Comparison of ENCODE assay signal across 31 mouse cellular contexts in the genomic region with DNA sequence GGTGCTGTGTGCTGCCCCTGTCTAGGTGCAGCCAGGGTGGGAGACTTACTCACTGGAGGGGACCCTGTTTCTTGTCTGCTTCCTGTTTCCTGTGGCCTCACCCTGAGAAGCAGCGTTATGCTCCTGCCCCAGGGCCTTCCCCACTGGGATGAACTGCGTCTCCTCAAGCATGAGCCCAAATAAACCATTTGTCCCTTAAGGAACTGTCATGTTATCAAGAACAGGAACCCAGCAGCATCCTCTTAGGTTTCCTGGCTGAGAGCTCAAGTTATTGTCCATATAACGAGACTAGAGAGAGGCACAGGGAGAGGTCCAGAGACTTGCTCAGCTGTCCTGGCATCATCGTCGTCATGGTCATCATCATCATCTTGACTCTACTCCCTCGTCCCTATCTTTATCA. TPM values are rescaled to one million over a fixed set of nuclear protein-coding genes. Genes with fewer than 3 reads are reported as not detected.
DNase-seq lines count a peak whose midpoint lies in the region; ATAC-seq and TF ChIP-seq lines count a peak whose summit lies in the region.
"Had no signal": no experiment of that assay in that cellular context is flagged by ENCODE, and none has a peak within 500 bp of the region (broad histone marks: within the 10 kb centered on the region; RNA-seq: fewer than 3 reads in every experiment).

No protein-coding gene starts in this region.

- intact Hi-C loops in heart, postnatal 14 days (cut with DNase I), result no loop called here

- no peak for DNase-seq in heart, postnatal 14 days
- no peak for DNase-seq in liver, postnatal 0 days
- no peak for DNase-seq in cerebellum, adult 8-10 months
- DNase-seq: B cell, adult 2 months; cerebellum, adult 11 months; cerebellum, postnatal 10 days; forebrain, postnatal 0 days; gastrocnemius, postnatal 25 days; kidney, adult 18-20 months; kidney, postnatal 14 days; lung, adult 18-20 months; lung, postnatal 10 days; midbrain, embryonic 14.5 days; retina, postnatal 1 day; right cerebral cortex, postnatal 25 days; spleen, adult 18-20 months; thymus, postnatal 25 days had no signal

- H3K27me3 ChIP-seq in heart, embryonic 13.5 days (replicated peaks), result no peaks in the 10 kb centered on the region
- H3K27me3 ChIP-seq in megakaryocyte, embryonic 14.5 days (replicated peaks), result no peaks in the 10 kb centered on the region
- H3K27me3 ChIP-seq in liver, embryonic 12.5 days (replicated peaks), result no peaks in the 10 kb centered on the region
- no peaks in the 10 kb centered on the region for H3K27me3 ChIP-seq in liver, postnatal 0 days (ENCODE audit: insufficient read depth, low read length)
- H3K27me3 ChIP-seq: CH12.LX; heart, embryonic 15.5 days; hindbrain, embryonic 13.5 days; limb, embryonic 12.5 days; neural tube, embryonic 13.5 days; Patski had no signal

- peaks cover 37% of the 10 kb centered on the region for H3K4me1 ChIP-seq in heart, embryonic 13.5 days
- H3K4me1 ChIP-seq in megakaryocyte, embryonic 14.5 days, result peaks cover 45% of the 10 kb centered on the region
- peaks cover 84% of the 10 kb centered on the region for H3K4me1 ChIP-seq in liver, embryonic 12.5 days
- peaks cover 22% of the 10 kb centered on the region for H3K4me1 ChIP-seq in liver, postnatal 0 days (ENCODE audit: insufficient read depth)
- H3K4me1 ChIP-seq: neural tube, embryonic 13.5 days had no signal

- no peaks in the 10 kb centered on the region for H3K9me3 ChIP-seq in heart, embryonic 13.5 days
- no peaks in the 10 kb centered on the region for H3K9me3 ChIP-seq in megakaryocyte, embryonic 14.5 days
- no peaks in the 10 kb centered on the region for H3K9me3 ChIP-seq in liver, embryonic 12.5 days (replicated peaks)
- H3K9me3 ChIP-seq in liver, postnatal 0 days (ENCODE audit: low read length), result no peaks in the 10 kb centered on the region
- H3K9me3 ChIP-seq: forebrain, embryonic 10.5 days; G1E; heart, embryonic 15.5 days; hindbrain, embryonic 13.5 days; limb, embryonic 12.5 days; neural tube, embryonic 13.5 days had no signal

- ATAC-seq in heart, embryonic 13.5 days (ENCODE audit: extremely low read depth, insufficient number of reproducible peaks, low FRiP score, low TSS enrichment), result no peak
- ATAC-seq in megakaryocyte, adult 5-6 weeks (ENCODE audit: poor library complexity, severe bottlenecking), result no peak
- ATAC-seq in liver, embryonic 12.5 days, result no peak
- ATAC-seq in liver, postnatal 0 days, result 0 out of 2 replicates have a peak, but pooled peaks have one; percentile 9
- ATAC-seq: forebrain, postnatal 0 days; Patski had no signal

- H3K4me3 ChIP-seq in heart, embryonic 13.5 days, result no peak overlapping the region
- H3K4me3 ChIP-seq in megakaryocyte, embryonic 14.5 days (replicated peaks), result peak overlapping the region; percentile 51
- H3K4me3 ChIP-seq in liver, embryonic 12.5 days, result no peak overlapping the region
- H3K4me3 ChIP-seq in liver, postnatal 0 days (ENCODE audit: low read depth, low read length), result no peak overlapping the region
- H3K4me3 ChIP-seq: forebrain, embryonic 10.5 days; heart, embryonic 15.5 days; hindbrain, embryonic 13.5 days; layer of hippocampus, adult 2 months; limb, embryonic 12.5 days; neural tube, embryonic 13.5 days had no signal

- 0 out of 2 replicates have a peak overlapping the region, but pooled peaks have one; percentile 8 for H3K27ac ChIP-seq in heart, embryonic 13.5 days (replicated peaks)
- peak overlapping the region; percentile 66 for H3K27ac ChIP-seq in liver, embryonic 12.5 days
- 0 out of 2 replicates have a peak overlapping the region, but pooled peaks have one; percentile 29 for H3K27ac ChIP-seq in liver, postnatal 0 days (ENCODE audit: low read depth)
- H3K27ac ChIP-seq: forebrain, embryonic 10.5 days; heart, embryonic 15.5 days; hindbrain, embryonic 13.5 days; layer of hippocampus, adult 2 months; limb, embryonic 12.5 days; neural tube, embryonic 13.5 days had no signal

- H3K36me3 ChIP-seq in heart, embryonic 13.5 days, result peaks cover 26% of the 10 kb centered on the region
- H3K36me3 ChIP-seq in megakaryocyte, embryonic 14.5 days (replicated peaks; ENCODE audit: low read length), result peaks cover 6% of the 10 kb centered on the region
- peaks cover 91% of the 10 kb centered on the region for H3K36me3 ChIP-seq in liver, embryonic 12.5 days
- peaks cover 28% of the 10 kb centered on the region for H3K36me3 ChIP-seq in liver, postnatal 0 days (replicated peaks; ENCODE audit: insufficient read depth, low read length)
- H3K36me3 ChIP-seq: forebrain, embryonic 10.5 days; heart, embryonic 15.5 days; hindbrain, embryonic 13.5 days; limb, embryonic 12.5 days; neural tube, embryonic 13.5 days had no signal

- TF ChIP-seq EP300 in liver, postnatal 0 days (IDR thresholded peaks at IDR 0.05; ENCODE audit: low read depth), result no peak

- no peak for TF ChIP-seq CTCF in liver, postnatal 0 days (IDR thresholded peaks at IDR 0.05; ENCODE audit: low read depth)

- WGBS in heart, embryonic 13.5 days, result 64% methylated on average over 6 of the region's 6 CpGs
- WGBS in liver, embryonic 12.5 days (ENCODE audit: insufficient replicate concordance), result 46% methylated on average over 6 of the region's 6 CpGs
- WGBS in liver, postnatal 0 days (ENCODE audit: insufficient replicate concordance), result 60% methylated on average over 6 of the region's 6 CpGs

- H3K9ac ChIP-seq in heart, embryonic 13.5 days, result no peak overlapping the region
- no peak overlapping the region; the same call in 1 of the 2 replicates for H3K9ac ChIP-seq in liver, embryonic 12.5 days
- H3K9ac ChIP-seq in liver, postnatal 0 days (replicated peaks), result no peak overlapping the region
- H3K9ac ChIP-seq: forebrain, postnatal 0 days; heart, embryonic 15.5 days; hindbrain, embryonic 13.5 days; limb, embryonic 12.5 days; neural tube, embryonic 13.5 days had no signal

- no peak overlapping the region for H3K4me2 ChIP-seq in heart, embryonic 13.5 days
- peak overlapping the region; percentile 12 for H3K4me2 ChIP-seq in liver, embryonic 12.5 days
- H3K4me2 ChIP-seq in liver, postnatal 0 days (ENCODE audit: low read depth, low read length), result no peak overlapping the region
- H3K4me2 ChIP-seq: heart, embryonic 15.5 days; hindbrain, embryonic 13.5 days; limb, embryonic 12.5 days; neural tube, embryonic 13.5 days had no signal

RNA-seq across cellular contexts. Expression of gene Art4, which starts 7.3 kb away (rescaled TPM):
- polyA plus RNA-seq in heart, embryonic 13.5 days (2015; fragmentation: Nextera tagmentation; extraction: Ambion mirVana), result 13.3 and 15.6 TPM in 2 replicates
- 10 to 100 TPM; 14.7 to 18.2 TPM for total RNA-seq in heart, postnatal 14 days (2021)
- 0.32 TPM in 1 of 2 replicates, not detected in the other for polyA plus RNA-seq in megakaryocyte, embryonic 14.5 days (2012; ENCODE audit: insufficient read depth, low replicate concordance)
- 0.31 TPM in 1 of 2 replicates, not detected in the other for total RNA-seq in megakaryocyte, adult 5-6 weeks (2015)
- total RNA-seq in megakaryocyte, adult 5-6 weeks (2017), result 0.18 and 0.94 TPM in 2 replicates
- polyA plus RNA-seq in liver, embryonic 12.5 days (2016; fragmentation: Nextera tagmentation; extraction: Ambion mirVana), result 26.3 and 27.0 TPM in 2 replicates
- 10.6 and 11.1 TPM in 2 replicates for polyA plus RNA-seq in liver, postnatal 0 days (2015; fragmentation: Nextera tagmentation; extraction: Ambion mirVana)
- total RNA-seq: forebrain, postnatal 0 days; layer of hippocampus, adult 2 months; layer of hippocampus, postnatal 25 days had no signal
- polyA plus RNA-seq: midbrain, embryonic 14.5 days; Patski had no signal

RNA-seq across cellular contexts. Expression of gene Smco3, which starts 15.0 kb away (rescaled TPM):
- polyA plus RNA-seq in heart, embryonic 13.5 days (2015; fragmentation: Nextera tagmentation; extraction: Ambion mirVana), result 0.20 TPM in 1 of 2 replicates, not detected in the other
- total RNA-seq in heart, postnatal 14 days (2021), result not detected
- not detected in 2 replicates for polyA plus RNA-seq in megakaryocyte, embryonic 14.5 days (2012; ENCODE audit: insufficient read depth, low replicate concordance)
- total RNA-seq in megakaryocyte, adult 5-6 weeks (2015), result 0.21 and 0.51 TPM in 2 replicates
- 0.26 and 0.49 TPM in 2 replicates for total RNA-seq in megakaryocyte, adult 5-6 weeks (2017)
- not detected in 2 replicates for polyA plus RNA-seq in liver, embryonic 12.5 days (2016; fragmentation: Nextera tagmentation; extraction: Ambion mirVana)
- not detected in 2 replicates for polyA plus RNA-seq in liver, postnatal 0 days (2015; fragmentation: Nextera tagmentation; extraction: Ambion mirVana)
- polyA plus RNA-seq: forebrain, embryonic 10.5 days; G1E; heart, embryonic 15.5 days; limb, embryonic 12.5 days had no signal

RNA-seq across cellular contexts. Expression of gene Wbp11, which starts 22.2 kb away (rescaled TPM):
- polyA plus RNA-seq in heart, embryonic 13.5 days (2015; fragmentation: Nextera tagmentation; extraction: Ambion mirVana), result 70.6 and 71.1 TPM in 2 replicates
- 10 to 100 TPM; 64.3 to 66.0 TPM for total RNA-seq in heart, postnatal 14 days (2021)
- polyA plus RNA-seq in megakaryocyte, embryonic 14.5 days (2012; ENCODE audit: insufficient read depth, low replicate concordance), result 145 and 321 TPM in 2 replicates
- total RNA-seq in megakaryocyte, adult 5-6 weeks (2015), result 70.9 and 71.0 TPM in 2 replicates
- 35.1 and 42.6 TPM in 2 replicates for total RNA-seq in megakaryocyte, adult 5-6 weeks (2017)
- 95.0 and 97.3 TPM in 2 replicates for polyA plus RNA-seq in liver, embryonic 12.5 days (2016; fragmentation: Nextera tagmentation; extraction: Ambion mirVana)
- 32.8 and 33.8 TPM in 2 replicates for polyA plus RNA-seq in liver, postnatal 0 days (2015; fragmentation: Nextera tagmentation; extraction: Ambion mirVana)

RNA-seq across cellular contexts. Expression of gene BC049715, which starts 22.8 kb away (rescaled TPM):
- 1.2 and 1.9 TPM in 2 replicates for polyA plus RNA-seq in heart, embryonic 13.5 days (2015; fragmentation: Nextera tagmentation; extraction: Ambion mirVana)
- total RNA-seq in heart, postnatal 14 days (2021), result 1 to 10 TPM; 1.0 to 1.3 TPM
- polyA plus RNA-seq in megakaryocyte, embryonic 14.5 days (2012; ENCODE audit: insufficient read depth, low replicate concordance), result 1.5 and 5.6 TPM in 2 replicates
- total RNA-seq in megakaryocyte, adult 5-6 weeks (2015), result 0.45 and 1.0 TPM in 2 replicates
- total RNA-seq in megakaryocyte, adult 5-6 weeks (2017), result 1.1 and 1.3 TPM in 2 replicates
- 1.2 and 1.3 TPM in 2 replicates for polyA plus RNA-seq in liver, embryonic 12.5 days (2016; fragmentation: Nextera tagmentation; extraction: Ambion mirVana)
- 0.44 and 0.99 TPM in 2 replicates for polyA plus RNA-seq in liver, postnatal 0 days (2015; fragmentation: Nextera tagmentation; extraction: Ambion mirVana)
- total RNA-seq: gastrocnemius, postnatal 25 days had no signal

RNA-seq across cellular contexts. Expression of gene Mgp, which starts 25.4 kb away (rescaled TPM):
- polyA plus RNA-seq in heart, embryonic 13.5 days (2015; fragmentation: Nextera tagmentation; extraction: Ambion mirVana), result 290 and 310 TPM in 2 replicates
- total RNA-seq in heart, postnatal 14 days (2021), result 100 to 1,000 TPM; 373 to 513 TPM
- polyA plus RNA-seq in megakaryocyte, embryonic 14.5 days (2012; ENCODE audit: insufficient read depth, low replicate concordance), result not detected in 2 replicates
- 0.42 and 1.5 TPM in 2 replicates for total RNA-seq in megakaryocyte, adult 5-6 weeks (2015)
- total RNA-seq in megakaryocyte, adult 5-6 weeks (2017), result not detected in 2 replicates
- 4.3 and 7.4 TPM in 2 replicates for polyA plus RNA-seq in liver, embryonic 12.5 days (2016; fragmentation: Nextera tagmentation; extraction: Ambion mirVana)
- 4.5 and 6.2 TPM in 2 replicates for polyA plus RNA-seq in liver, postnatal 0 days (2015; fragmentation: Nextera tagmentation; extraction: Ambion mirVana)
- total RNA-seq: CH12.LX had no signal
- polyA plus RNA-seq: G1E had no signal

Comparison
In these comparisons a context has a peak if more than half of its experiments do, and no peak if none do; other contexts are left out.
1. H3K27ac ChIP-seq: peak in every context shown above with its lines; median percentile 66 in liver, embryonic 12.5 days; 29 in liver, postnatal 0 days; 8 in heart, embryonic 13.5 days.